Mouse (Mus musculus): Measurements from ENCODE around the gene Manbal. TPM values are rescaled to one million over a fixed set of nuclear protein-coding genes. Genes with fewer than 3 reads are reported as not detected.
"Not testable (repeated sequence)": the region's sequence is repeated elsewhere in the genome, so short reads cannot be mapped to it uniquely, and the experiment has no call there.

Manbal gene
- polyA plus RNA-seq, 1 experiment, result not detected

GRCm38 (mm10) chr2:157376995-157377394, 9.6 kb downstream of the Manbal start:
- Histone ChIP-seq H3K4me1 (ENCODE audit: control insufficient read depth, insufficient read depth, low read length) (peaks cover 21% of the 10 kb centered on the region), H3K4me3 (ENCODE audit: insufficient read depth, low read depth, low read length) (no peak overlapping the region), H3K27ac (ENCODE audit: insufficient read depth, low read depth, low read length) (no peak overlapping the region)
- TF ChIP-seq POLR2A (IDR thresholded peaks at IDR 0.05; ENCODE audit: insufficient read depth, low read depth, low read length), result no peak
- TF ChIP-seq CTCF (IDR thresholded peaks at IDR 0.05; ENCODE audit: insufficient read depth, low read depth, low read length), result no peak
- 66% methylated on average over 3 of the region's 3 CpGs for WGBS

- WGBS, result 67% methylated on average over 4 of the region's 4 CpGs
- no peak overlapping the region for H3K4me3 ChIP-seq (ENCODE audit: insufficient read depth, low read depth, low read length)
- no peak overlapping the region for H3K27ac ChIP-seq (ENCODE audit: insufficient read depth, low read depth, low read length)
- TF ChIP-seq CTCF (IDR thresholded peaks at IDR 0.05; ENCODE audit: insufficient read depth, low read depth, low read length), result no peak
- TF ChIP-seq POLR2A (IDR thresholded peaks at IDR 0.05; ENCODE audit: insufficient read depth, low read depth, low read length), result no peak
- peaks cover 3% of the 10 kb centered on the region; the same call in 1 of the 2 replicates for H3K4me1 ChIP-seq (ENCODE audit: control insufficient read depth, insufficient read depth, low read length)
These were observed 17.4 kb downstream of the Manbal start for GRCm38 (mm10) chr2:157384836-157385235.

GRCm38 (mm10) chr2:157388901-157389590, 21.7 kb downstream of the Manbal start:
- H3K4me1 ChIP-seq (ENCODE audit: control insufficient read depth, insufficient read depth, low read length); H3K27ac ChIP-seq (ENCODE audit: insufficient read depth, low read depth, low read length); H3K4me3 ChIP-seq (ENCODE audit: insufficient read depth, low read depth, low read length): not testable (repeated sequence)
- WGBS, result 91% methylated on average over 14 of the region's 14 CpGs

- peaks cover 3% of the 10 kb centered on the region for H3K4me1 ChIP-seq (ENCODE audit: control insufficient read depth, insufficient read depth, low read length)
- TF ChIP-seq POLR2A (IDR thresholded peaks at IDR 0.05; ENCODE audit: insufficient read depth, low read depth, low read length), result no peak
- TF ChIP-seq CTCF (IDR thresholded peaks at IDR 0.05; ENCODE audit: insufficient read depth, low read depth, low read length), result no peak
- H3K4me3 ChIP-seq (ENCODE audit: insufficient read depth, low read depth, low read length), result no peak overlapping the region
- H3K27ac ChIP-seq (ENCODE audit: insufficient read depth, low read depth, low read length), result no peak overlapping the region
- 72% methylated on average over 7 of the region's 7 CpGs for WGBS
These were observed 22.2 kb downstream of the Manbal start for GRCm38 (mm10) chr2:157389591-157389921.

- WGBS, result 98% methylated on average over 2 of the region's 2 CpGs
- no peak overlapping the region for H3K4me3 ChIP-seq (ENCODE audit: insufficient read depth, low read depth, low read length)
- no peak for TF ChIP-seq CTCF (IDR thresholded peaks at IDR 0.05; ENCODE audit: insufficient read depth, low read depth, low read length)
- TF ChIP-seq POLR2A (IDR thresholded peaks at IDR 0.05; ENCODE audit: insufficient read depth, low read depth, low read length), result no peak
- H3K4me1 ChIP-seq (ENCODE audit: control insufficient read depth, insufficient read depth, low read length), result peaks cover 6% of the 10 kb centered on the region
- no peak overlapping the region for H3K27ac ChIP-seq (ENCODE audit: insufficient read depth, low read depth, low read length)
These were observed 24.9 kb downstream of the Manbal start for GRCm38 (mm10) chr2:157392331-157392730.

- over 99% methylated on average over 4 of the region's 4 CpGs for WGBS
- TF ChIP-seq CTCF (IDR thresholded peaks at IDR 0.05; ENCODE audit: insufficient read depth, low read depth, low read length) (no peak), POLR2A (IDR thresholded peaks at IDR 0.05; ENCODE audit: insufficient read depth, low read depth, low read length) (no peak)
- H3K27ac ChIP-seq (ENCODE audit: insufficient read depth, low read depth, low read length), result no peak overlapping the region
- no peak overlapping the region for H3K4me3 ChIP-seq (ENCODE audit: insufficient read depth, low read depth, low read length)
- peaks cover 6% of the 10 kb centered on the region for H3K4me1 ChIP-seq (ENCODE audit: control insufficient read depth, insufficient read depth, low read length)
These were observed 26.2 kb downstream of the Manbal start for GRCm38 (mm10) chr2:157393549-157393948.

GRCm38 (mm10) chr2:157394868-157395267, 27.5 kb downstream of the Manbal start:
- no peak overlapping the region for H3K4me3 ChIP-seq (ENCODE audit: insufficient read depth, low read depth, low read length)
- H3K4me1 ChIP-seq (ENCODE audit: control insufficient read depth, insufficient read depth, low read length), result peaks cover 8% of the 10 kb centered on the region
- TF ChIP-seq POLR2A (IDR thresholded peaks at IDR 0.05; ENCODE audit: insufficient read depth, low read depth, low read length), result no peak
- no peak for TF ChIP-seq CTCF (IDR thresholded peaks at IDR 0.05; ENCODE audit: insufficient read depth, low read depth, low read length)
- H3K27ac ChIP-seq (ENCODE audit: insufficient read depth, low read depth, low read length), result no peak overlapping the region
- 78% methylated on average over 6 of the region's 6 CpGs for WGBS

- 56% methylated on average over 5 of the region's 5 CpGs for WGBS
- Histone ChIP-seq H3K27ac (ENCODE audit: insufficient read depth, low read depth, low read length) (no peak overlapping the region), H3K4me3 (ENCODE audit: insufficient read depth, low read depth, low read length) (no peak overlapping the region), H3K4me1 (ENCODE audit: control insufficient read depth, insufficient read depth, low read length) (peaks cover 11% of the 10 kb centered on the region)
- TF ChIP-seq CTCF (IDR thresholded peaks at IDR 0.05; ENCODE audit: insufficient read depth, low read depth, low read length) (no peak), POLR2A (IDR thresholded peaks at IDR 0.05; ENCODE audit: insufficient read depth, low read depth, low read length) (no peak)
These were observed 28.0 kb downstream of the Manbal start for GRCm38 (mm10) chr2:157395371-157395770.

- Histone ChIP-seq H3K4me1 (ENCODE audit: control insufficient read depth, insufficient read depth, low read length) (peaks cover 11% of the 10 kb centered on the region), H3K4me3 (ENCODE audit: insufficient read depth, low read depth, low read length) (no peak overlapping the region), H3K27ac (ENCODE audit: insufficient read depth, low read depth, low read length) (no peak overlapping the region)
- TF ChIP-seq CTCF (IDR thresholded peaks at IDR 0.05; ENCODE audit: insufficient read depth, low read depth, low read length), result no peak
- no peak for TF ChIP-seq POLR2A (IDR thresholded peaks at IDR 0.05; ENCODE audit: insufficient read depth, low read depth, low read length)
- WGBS, result 66% methylated on average over 13 of the region's 13 CpGs
These were observed 28.6 kb downstream of the Manbal start for GRCm38 (mm10) chr2:157395960-157396359.

- H3K4me3 ChIP-seq (ENCODE audit: insufficient read depth, low read depth, low read length), result no peak overlapping the region
- 85% methylated on average over 4 of the region's 4 CpGs for WGBS
- H3K27ac ChIP-seq (ENCODE audit: insufficient read depth, low read depth, low read length), result no peak overlapping the region
These were observed 30.0 kb downstream of the Manbal start for GRCm38 (mm10) chr2:157397376-157397775.

More at GRCm38 (mm10) chr2:157397376-157397775, 30.0 kb downstream of the Manbal start:
- TF ChIP-seq CTCF (IDR thresholded peaks at IDR 0.05; ENCODE audit: insufficient read depth, low read depth, low read length), result no peak
- peaks cover 11% of the 10 kb centered on the region for H3K4me1 ChIP-seq (ENCODE audit: control insufficient read depth, insufficient read depth, low read length)
